Mouse (Mus musculus) cerebellum, adult 2 months (tissue): ENCODE measurements around the gene Srrm4.
A peak's percentile ranks its signal among the peaks of the same experiment; 100 is the strongest.

Experiments
- CTCF ChIP-seq: fragments of 200-500 bp; IDR thresholded peaks from 2 replicates; pipeline ENCODE4 v1.5.1; 2011; ENCODE audit warnings: low read depth, mild to moderate bottlenecking, control low read depth, low read length, moderate library complexity, borderline replicate concordance; ENCODE audit not compliant: insufficient read depth
- POLR2A ChIP-seq: fragments of 200-500 bp; IDR thresholded peaks from 2 replicates; pipeline ENCODE4 v1.6.1; 2011; ENCODE audit warnings: low read length, control low read depth, borderline replicate concordance; ENCODE audit not compliant: insufficient read depth

- TF ChIP-seq POLR2A (no peak), CTCF (peak; percentile 48; the same call in 1 of the 2 replicates)
Measured at GRCm38 (mm10) chr5:116538491-116538890, 53.1 kb downstream of the Srrm4 start.
